Mouse (Mus musculus) gastrocnemius, adult 18-20 months (tissue): ENCODE measurements around the gene Ak5. TPM values are rescaled to one million over a fixed set of nuclear protein-coding genes. Genes with fewer than 3 reads are reported as not detected.
"Not testable (repeated sequence)": the region's sequence is repeated elsewhere in the genome, so short reads cannot be mapped to it uniquely, and the experiment has no call there.

Experiments
- DNase-seq: peaks from one replicate; pipeline ENCODE4 v3.0.0; 2021; ENCODE audit warnings: low spot score
- long read RNA-seq, 2 experiments: library from polyadenylated mRNA; stranded (forward); transcript quantifications; one replicate each; pipeline ENCODE4 v2.0.0; 2021
- total RNA-seq, 2 experiments: library from RNA; stranded (reverse); gene quantifications; 2 replicates each; pipeline ENCODE4 v1.2.3; 2021

Gene Ak5
- total RNA-seq = under 1 TPM; 0.24 to 0.32 TPM
- long read RNA-seq, experiment 1 = 0 reads
- long read RNA-seq, experiment 2 = 0 reads

- DNase-seq = no peak
Observed at GRCm38 (mm10) chr3:152668239-152668638, at the start of gene Ak5. Gene Ak5, minus strand, starts transcription at chr3:152668360.

DNA sequence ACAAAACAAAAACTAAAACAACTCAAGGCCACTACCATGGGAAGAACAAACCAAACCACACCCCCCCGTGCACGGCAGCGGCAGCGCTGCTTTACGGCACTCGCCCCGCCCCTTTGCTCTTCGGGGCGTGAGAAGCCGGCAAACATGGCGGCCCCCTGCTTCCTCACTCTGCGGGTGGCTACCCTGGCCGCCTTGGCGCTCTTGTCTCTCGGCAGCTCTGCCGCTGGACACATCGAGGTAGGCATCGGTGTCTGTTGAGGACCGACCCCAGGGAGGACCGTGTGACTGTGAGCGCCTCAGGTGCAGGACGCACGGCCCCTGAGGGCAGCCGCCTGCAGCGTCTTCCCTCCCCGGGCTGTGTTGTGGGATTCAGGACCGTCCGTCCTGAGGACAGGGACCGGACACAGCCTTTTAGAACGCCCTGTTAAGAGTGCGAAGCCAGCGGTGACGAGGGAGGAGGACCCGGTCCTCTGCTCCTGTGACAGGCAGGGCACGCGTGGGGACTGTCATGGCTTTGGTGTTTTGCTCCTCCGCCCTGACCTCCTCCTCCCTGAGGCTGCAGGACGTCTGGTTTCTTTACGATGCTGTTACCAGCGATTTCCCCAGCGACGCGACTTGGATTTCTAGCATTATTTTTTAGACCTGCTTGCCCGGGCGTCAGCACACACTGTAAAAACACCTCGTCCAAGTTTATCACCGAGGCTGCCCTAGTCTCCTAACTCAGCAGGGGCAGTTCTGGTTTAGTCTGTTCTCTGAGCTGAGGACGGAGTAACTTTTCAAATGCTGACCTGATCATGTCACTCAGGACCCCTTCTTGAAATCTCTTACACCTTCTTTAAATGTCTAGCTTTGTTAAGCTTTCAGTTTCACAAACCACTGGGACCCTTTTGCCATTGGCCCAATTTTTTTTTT is 46.1 kb upstream of the Ak5 start, which contains the start of gene Pigk:
TSS of gene Pigk (plus strand) at position 110 of the 912 bp plus-strand sequence.
- DNase-seq = peak; percentile 93

GRCm38 (mm10) chr3:152712957-152713356 is 44.8 kb upstream of the Ak5 start:
- no peak for DNase-seq

GRCm38 (mm10) chr3:152709936-152710335 is 41.8 kb upstream of the Ak5 start:
- no peak for DNase-seq

GRCm38 (mm10) chr3:152707321-152707823 is 39.2 kb upstream of the Ak5 start:
- no peak for DNase-seq

GRCm38 (mm10) chr3:152706901-152707300 is 38.7 kb upstream of the Ak5 start:
- DNase-seq = no peak

- DNase-seq = no peak
Observed at GRCm38 (mm10) chr3:152705826-152706225, 37.7 kb upstream of the Ak5 start.

- no peak for DNase-seq
Observed at GRCm38 (mm10) chr3:152702274-152702843, 34.2 kb upstream of the Ak5 start.

DNA sequence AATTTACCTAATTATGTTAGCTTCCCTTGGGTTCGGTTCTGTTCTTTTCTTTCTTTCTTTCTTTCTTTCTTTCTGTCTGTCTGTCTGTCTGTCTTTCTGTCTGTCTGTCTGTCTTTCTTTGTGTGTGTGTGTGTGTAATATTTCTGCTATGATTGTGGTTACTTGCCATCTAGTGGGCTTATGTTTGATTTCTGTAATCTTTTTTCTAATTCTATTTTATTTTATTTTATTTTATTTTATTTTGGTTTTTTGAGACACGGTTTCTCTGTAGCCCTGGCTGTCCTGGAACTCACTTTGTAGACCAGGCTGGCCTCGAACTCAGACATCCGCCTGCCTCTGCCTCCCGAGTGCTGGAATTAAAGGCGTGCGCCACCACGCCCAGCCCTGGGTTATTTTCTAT is 33.4 kb upstream of the Ak5 start:
- DNase-seq = not testable (repeated sequence)

DNA sequence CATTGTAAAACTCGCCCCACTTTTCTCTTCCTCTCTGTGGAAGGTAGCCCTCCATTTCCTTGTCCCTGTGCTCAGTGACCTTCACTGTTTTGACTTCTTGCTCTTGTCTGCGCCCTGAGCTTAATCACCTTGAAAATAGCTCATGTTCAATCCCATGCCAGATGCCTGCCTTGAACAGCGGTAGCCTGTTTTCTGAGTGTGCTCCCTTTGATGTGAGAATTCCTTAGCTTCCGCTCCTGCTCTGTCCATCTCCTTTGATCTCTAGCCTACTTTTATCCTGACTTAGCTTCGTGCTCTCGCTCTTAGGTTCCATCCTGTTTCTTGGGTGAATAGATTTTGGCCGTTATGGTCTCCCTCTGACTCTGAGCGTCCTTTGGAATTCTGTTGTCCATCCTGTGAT is 31.1 kb upstream of the Ak5 start:
- no peak for DNase-seq

DNA sequence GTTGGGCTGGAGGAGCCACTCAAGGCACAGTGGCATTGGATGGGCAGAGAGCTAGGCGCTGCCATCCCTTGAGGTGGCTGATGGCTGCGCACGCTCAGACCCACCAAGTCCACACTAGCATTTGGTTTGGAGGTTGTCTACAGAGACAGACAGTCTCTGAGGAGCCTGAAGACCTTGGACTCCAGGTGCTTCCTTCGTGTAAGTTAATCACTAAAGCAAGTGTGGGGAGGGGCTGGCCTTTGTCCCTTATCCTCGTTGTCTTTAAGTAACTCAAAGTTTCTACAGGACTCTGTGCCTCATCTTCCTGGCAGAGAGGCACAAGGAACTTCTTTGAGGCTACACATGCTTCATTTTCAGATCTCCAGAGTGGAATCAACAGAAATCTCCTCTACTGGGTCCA is 29.9 kb upstream of the Ak5 start:
- DNase-seq = no peak

- no peak for DNase-seq
Observed at GRCm38 (mm10) chr3:152694950-152695349, 26.8 kb upstream of the Ak5 start.

DNA sequence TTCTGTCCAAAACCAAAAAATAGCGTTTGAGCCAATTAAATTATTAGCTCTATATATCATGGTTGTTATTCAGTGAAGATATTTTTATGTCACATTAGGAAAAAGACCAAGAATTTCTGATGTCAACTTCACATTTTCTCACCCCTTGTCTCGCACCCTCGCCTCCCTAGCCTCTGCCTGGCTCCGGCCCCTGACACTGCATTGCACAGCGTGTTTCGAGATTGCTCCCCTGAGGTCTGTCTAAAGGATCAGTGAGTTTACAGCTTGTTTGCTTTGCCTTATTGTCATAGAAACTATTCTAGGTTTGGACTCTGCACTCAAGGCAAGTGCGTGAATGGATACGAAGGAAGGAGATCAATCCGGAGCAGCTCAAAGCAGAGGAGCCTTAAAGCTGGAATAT is 20.9 kb upstream of the Ak5 start:
- peak; percentile 18 for DNase-seq

DNA sequence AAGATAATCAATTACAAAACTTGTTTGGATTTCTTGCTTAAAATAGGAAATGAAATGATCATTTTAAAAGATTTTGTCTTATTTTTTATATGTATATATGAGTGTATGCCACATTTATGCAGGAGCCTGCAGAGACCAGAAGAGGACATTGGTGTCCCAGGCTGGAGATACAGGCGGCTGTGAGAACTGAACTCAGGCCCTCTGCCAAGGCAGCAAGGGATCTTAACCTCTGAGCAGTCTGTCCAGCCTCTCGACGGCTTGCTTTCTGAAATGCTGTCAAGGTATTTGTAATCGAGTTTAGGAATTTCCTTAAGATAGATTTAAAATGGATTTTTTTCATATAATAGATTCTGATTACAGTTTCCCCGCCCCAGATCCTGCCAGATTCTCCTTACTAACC is 20.4 kb upstream of the Ak5 start:
- peak; percentile 9 for DNase-seq

DNA sequence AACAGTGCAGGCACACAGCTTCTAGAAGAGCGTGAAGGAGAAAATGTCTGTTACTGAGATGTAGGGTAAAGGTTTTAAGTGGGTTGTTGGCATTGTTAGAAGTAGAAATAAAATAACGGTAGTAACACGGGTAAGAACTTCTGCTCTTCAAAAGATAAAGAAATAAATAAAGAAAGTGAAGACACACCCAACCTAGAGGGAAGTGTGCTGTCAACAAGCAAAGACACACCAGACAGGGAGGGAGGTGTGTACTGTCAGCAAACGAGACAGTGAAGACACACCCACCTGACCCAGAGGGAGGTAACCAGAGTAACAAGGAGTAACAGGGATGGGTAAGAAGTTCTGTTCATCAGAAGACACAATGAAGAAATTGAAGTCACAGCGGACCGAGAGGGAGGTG is 6.5 kb upstream of the Ak5 start:
- DNase-seq = no peak

- no peak for DNase-seq
Observed at GRCm38 (mm10) chr3:152669783-152670182, 1.6 kb upstream of the Ak5 start.

DNA sequence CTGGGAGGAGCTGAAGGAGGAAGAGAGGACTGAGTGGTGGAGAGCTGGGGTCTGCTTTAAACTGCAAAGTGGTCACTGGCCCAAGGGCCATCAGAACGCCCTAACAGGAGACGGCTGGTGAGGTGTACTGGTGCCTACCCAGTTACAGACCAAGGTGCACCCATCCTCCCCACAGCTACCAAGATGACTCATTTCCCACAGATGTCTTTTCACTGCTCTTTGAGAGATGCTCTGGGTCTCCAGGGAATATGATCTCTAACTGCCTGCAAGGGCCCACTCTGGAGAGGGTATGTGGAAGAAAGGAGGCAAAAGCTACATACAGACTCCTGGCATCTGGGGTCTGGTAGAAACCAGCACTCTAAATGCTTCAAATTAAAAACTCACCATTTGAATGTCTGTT is 633 bp upstream of the Ak5 start:
- DNase-seq = no peak

GRCm38 (mm10) chr3:152667356-152668211 is 576 bp downstream of the Ak5 start:
- DNase-seq = no peak

DNA sequence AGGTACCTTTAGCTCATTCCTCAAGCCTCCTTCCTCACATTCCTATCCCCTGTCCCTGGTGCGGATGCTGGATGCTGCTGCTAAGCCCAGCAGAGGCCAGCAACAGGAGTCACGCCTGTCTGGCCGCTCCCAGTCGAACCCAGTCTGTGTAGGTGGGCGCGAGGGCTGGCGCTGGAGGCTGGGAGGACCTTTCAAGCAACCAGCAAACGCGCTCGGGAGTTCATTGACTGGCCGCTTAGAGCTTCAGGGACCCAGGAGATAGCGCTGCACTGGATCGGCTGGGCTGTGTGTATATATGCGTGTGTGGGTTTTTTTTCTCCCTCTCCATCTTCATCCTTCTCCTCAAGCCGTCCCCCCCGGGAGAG is 1.2 kb downstream of the Ak5 start:
- DNase-seq = no peak

GRCm38 (mm10) chr3:152658592-152658991 is 9.6 kb downstream of the Ak5 start:
- DNase-seq = no peak

DNA sequence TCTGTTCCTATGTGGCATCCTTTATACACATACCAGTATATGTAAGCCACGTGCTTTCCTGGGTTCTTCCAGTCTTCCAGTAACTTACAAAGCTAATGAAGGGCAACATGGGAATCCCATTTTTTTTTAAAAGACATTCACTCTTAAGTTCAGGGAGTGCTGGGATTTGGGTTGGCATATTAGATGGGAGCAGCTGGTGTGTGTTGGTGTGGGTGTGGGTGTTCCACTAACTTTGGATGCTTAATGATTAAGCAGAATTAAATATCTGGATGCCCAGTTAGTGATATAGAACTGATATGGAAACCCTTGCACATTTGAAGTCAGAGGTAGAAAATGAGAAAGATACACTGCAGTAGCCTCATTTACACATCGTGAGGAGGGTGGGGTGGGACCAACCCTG is 16.2 kb downstream of the Ak5 start:
- no peak for DNase-seq

- DNase-seq = no peak
Observed at GRCm38 (mm10) chr3:152644610-152645009, 23.6 kb downstream of the Ak5 start.
